Mouse (Mus musculus) large intestine, adult 2 months (tissue): ENCODE results near the gene Nxpe4. TPM values are rescaled to one million over a fixed set of nuclear protein-coding genes. Genes with fewer than 3 reads are reported as not detected.
"Not testable (repeated sequence)": the region's sequence is repeated elsewhere in the genome, so short reads cannot be mapped to it uniquely, and the experiment has no call there.

Source experiments
- DNase-seq: peaks from one replicate; pipeline ENCODE4 v3.0.0-alpha.2; 2012; ENCODE audit warnings: low read depth, low spot score
- WGBS: fragments of 180-500 bp; shearing (Covaris S2); methylation state at CpG from one replicate; pipeline ENCODE4 v1.1.7; 2018; 5-methylcytosine and 5-hydroxymethylcytosine counted together
- polyA plus RNA-seq: library from polyadenylated mRNA; depleted of rRNA; stranded (reverse); fragments of >200 nt; gene quantifications from 2 replicates; pipeline ENCODE4 v1.2.3, GENCODE M21; 2012; rRNA removed

Gene Nxpe4
- polyA plus RNA-seq, result 0.77 and 1.8 TPM in 2 replicates

DNA sequence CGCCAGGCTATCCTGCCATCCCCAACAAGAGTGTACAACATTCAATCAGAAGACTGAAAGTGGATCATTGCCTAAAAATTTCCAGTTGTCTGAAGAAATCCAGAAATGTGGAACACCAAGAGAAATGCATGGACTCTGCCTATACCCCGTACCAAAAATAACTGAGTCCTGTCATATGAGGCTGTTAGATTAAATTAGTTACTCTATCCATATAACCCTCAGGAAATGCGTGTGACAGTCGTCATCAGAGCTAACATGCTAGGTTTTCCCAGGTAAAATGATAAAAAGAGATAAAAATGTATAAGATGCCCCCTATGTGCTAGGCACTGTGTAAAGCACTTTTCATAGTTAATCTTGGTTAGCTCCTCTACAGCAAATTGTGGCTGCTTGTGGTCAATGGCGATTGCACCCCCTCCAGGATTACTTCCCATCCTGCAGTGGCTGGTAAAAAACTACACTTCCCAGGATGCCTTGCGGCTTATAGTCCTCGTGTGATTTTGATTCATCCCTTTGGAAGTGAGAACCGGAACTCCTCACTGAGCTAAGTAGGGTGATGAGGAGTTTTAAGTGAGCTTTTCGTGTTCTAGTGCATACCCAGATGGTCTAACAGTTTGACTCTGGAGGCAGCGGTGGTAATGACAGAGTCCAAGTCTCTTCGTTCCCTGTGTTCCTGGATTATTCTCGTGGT, at the start of gene Nxpe4:
Gene Nxpe4, plus strand, starts transcription at position 519 of the 688 bp plus-strand sequence.
- 29% methylated on average over 12 of the region's 12 CpGs for WGBS
- no peak for DNase-seq

DNA sequence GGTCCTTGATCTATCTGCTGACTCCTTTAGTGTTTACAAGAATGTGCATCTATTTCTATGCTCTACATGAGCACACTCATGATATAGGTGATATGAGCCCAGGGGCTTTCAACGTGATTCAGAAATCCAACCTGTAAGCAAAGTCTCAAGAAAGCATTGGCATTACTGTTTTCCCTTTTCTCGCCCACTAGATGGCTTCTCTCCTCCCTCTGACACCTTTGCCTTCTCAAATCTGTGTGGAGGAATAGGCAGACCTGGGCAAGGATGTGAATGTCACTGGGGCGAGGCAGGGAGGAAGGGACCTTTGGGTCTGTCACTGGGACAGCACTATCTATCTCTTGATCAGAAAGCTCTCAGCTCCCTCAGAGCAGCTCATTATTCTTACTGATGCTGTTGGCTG, 35.0 kb upstream of the Nxpe4 start:
- DNase-seq, result no peak
- WGBS, result 24% methylated on average over 3 of the region's 3 CpGs

DNA sequence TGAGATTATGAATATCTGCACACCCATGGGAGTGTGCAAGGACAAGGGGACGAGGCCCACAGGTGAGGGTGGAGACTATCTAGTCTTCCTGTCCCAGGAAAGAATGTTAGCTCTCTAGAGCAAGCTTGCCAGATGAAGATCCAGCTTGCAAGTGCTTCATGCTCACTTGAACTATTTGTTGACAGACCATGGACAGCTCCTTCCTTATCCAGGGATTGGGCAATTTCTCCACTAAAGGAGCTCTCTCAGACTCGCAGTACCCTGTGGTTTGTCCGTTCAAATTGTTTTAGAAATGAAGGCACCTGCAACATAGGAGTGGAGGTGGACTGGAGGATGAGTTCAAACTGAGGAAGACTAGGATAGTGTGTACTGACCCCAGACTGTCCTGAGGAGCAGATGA, 24.3 kb upstream of the Nxpe4 start:
- no peak for DNase-seq
- 11% methylated on average over 3 of the region's 3 CpGs for WGBS

DNA sequence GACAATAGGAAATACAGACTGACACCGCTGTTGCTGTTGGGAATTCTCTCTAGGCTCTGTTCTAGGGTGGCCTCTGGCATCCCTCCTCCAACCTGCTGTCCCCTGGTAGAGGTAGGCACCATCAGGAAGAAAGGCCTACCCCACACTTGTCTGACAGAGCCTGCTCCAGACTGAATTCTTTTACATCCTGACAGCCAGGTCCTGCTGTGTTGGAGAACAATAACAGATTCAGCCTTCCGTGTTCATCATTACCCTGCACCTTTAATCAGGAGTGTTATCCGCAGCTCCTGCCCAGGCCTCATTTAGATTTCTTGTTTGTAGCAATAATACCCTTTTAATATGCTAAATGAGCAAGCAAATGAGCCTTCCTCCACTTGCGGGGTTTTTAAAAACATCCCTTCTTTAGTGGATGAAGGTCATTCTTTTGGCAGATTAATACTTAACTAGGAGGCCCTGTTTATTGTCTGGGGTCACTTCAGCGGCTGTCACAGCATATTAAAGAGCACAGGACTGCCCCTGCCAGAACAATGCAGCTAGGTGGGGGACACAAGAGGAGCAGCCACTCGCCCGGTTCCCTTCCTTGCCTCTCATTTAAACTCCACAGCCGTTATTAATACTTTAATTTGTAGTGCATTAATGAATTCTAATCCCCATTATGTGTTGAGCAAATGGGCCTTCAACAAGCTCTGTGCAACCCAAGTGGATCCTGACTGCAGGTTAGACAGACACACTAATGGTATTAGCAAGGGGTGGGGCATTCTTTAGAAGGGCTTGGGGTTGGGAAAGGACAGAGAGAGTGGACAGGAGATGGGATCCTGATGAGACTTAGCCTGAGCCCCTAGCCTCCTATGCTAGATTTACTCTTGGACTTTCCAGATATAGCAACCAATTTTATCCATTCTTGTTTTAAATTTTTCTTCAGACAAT, 21.1 kb upstream of the Nxpe4 start:
- WGBS, result 31% methylated on average over 8 of the region's 8 CpGs
- no peak for DNase-seq

DNA sequence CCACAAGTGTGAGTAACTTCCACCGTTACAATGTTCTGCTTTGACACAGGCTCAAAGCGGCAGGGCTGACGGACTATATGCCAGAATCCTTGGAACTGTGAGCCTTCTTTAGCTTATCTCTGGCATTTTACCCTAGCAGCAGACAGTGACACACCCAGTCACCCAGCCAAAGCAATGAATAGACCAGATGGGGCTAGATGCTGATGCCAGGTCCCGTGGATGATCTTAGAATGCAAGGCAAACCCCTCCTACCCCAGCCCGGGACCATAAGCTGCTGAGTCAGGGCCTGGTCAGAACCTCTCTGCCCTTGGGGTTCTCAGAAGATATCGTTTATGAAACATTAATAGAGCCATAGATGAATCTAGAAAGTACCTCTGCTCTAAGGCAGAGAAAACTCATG, 19.2 kb upstream of the Nxpe4 start:
- 71% methylated on average over 6 of the region's 6 CpGs for WGBS
- DNase-seq, result no peak

DNA sequence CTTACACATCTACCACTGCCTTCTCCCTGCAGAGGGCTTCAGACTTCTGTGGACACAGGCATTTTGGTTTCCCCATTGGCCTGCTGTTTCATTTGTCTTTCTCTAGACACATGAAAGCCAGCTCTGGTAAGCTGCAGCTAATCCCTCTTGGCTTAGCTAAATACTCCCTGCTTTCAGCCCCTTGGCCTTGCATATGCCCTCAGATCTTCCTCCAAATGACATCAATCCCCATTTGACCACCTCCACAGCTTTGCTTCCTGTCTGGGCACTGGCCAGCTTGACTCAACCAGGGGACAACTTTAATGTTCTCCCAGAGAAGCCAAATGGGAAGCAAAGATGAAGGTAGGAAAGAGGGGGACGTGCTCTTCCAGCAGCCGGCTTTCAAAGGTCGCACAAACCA, 15.1 kb upstream of the Nxpe4 start:
- no peak for DNase-seq
- 71% methylated on average over 3 of the region's 3 CpGs for WGBS

DNA sequence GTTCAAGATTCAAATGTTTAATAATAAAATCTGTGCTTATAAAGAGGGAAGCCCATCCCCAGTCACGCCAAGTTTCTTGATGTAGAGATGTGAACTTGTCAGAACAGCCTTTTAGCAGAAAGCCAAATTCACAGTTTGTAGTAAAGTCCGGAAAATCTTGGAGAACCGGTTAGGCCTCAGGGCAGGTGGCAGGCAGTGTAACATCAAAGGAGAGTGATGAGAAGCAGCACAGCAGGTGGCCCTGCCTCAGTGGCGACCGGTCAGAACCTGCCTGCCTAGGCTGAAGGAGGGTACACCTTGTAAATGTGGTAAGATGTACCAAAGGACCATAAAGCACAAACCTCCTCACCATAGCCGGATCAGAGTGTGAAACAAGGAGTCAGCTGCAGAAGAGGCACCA, 4.7 kb downstream of the Nxpe4 start:
- 26% methylated on average over 6 of the region's 6 CpGs for WGBS

DNA sequence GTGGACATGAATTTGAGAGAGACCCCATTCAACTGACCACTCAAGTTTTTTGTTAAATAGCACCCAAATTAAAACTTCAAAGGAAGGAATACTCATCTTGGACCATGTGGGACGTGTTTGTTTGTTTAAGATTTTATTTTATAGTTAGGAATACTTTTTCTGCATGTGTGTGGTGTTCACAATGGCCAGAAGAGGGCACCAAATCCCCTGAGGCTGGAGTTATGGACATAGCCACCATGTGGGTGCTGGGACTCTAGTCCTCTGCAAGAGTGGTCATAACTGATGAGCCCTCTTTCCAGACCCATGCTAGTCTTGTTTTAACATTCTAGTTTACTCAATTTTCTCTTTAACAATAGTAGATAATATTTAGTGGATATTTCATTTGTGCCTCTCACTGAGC, 14.9 kb downstream of the Nxpe4 start:
- DNase-seq, result no peak
- WGBS, result 28% methylated on average over 1 of the region's 1 CpGs

More for the DNA sequence above, 4.7 kb downstream of the Nxpe4 start:
- DNase-seq, result not testable (repeated sequence)

DNA sequence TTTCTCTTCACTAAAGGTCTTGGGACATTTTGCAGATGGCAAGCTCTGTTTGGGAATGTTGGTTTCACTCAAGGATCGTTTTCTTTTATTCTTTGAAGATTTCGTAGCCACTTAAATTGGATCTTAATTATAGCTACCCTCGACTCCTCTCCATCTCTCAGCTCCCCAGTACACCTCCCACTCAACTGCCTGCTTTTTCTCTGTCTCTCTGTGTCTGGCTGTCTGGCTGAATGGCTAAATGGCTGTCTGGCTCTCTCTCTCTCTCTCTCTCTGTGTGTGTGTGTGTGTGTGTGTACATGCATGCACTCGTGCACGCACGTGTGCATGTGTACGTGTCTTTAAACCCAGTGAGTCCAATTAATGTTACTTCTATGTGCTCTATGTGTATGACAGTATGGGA, 19.5 kb downstream of the Nxpe4 start:
- 85% methylated on average over 7 of the region's 7 CpGs for WGBS
- DNase-seq, result no peak

DNA sequence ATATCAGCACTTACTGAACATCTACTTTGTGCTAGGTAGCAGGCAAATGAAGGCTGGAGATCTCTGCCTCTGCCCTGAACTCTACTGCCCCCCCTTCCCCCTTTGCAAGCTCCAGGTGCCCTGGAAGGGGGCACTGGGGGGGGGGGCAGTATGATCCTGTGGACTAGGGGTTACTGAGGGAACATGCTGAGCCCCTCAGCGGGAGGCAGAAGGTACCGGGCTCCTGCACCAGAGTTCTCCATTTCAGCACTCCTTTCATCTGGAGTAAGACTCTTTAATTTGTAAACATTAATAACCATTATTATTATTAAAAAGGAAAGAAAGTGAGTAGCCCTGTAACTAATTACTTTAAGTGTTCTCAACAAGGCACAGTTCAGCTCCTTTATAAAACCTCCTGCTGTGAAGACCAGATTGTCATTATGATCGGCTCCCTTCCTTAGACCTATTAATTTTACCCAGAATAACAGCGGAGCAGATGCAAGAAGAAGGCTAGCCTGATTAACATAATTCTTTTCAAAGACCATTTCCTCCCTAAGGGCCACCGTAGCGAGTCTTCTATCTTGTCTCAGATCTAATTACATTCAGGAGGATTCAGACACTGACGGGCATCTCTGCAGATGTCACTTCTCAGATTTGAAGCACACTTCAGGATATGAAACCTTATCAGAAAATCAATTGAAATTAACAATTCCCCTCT, 21.0 kb downstream of the Nxpe4 start:
- DNase-seq, result no peak
- 84% methylated on average over 7 of the region's 7 CpGs for WGBS

DNA sequence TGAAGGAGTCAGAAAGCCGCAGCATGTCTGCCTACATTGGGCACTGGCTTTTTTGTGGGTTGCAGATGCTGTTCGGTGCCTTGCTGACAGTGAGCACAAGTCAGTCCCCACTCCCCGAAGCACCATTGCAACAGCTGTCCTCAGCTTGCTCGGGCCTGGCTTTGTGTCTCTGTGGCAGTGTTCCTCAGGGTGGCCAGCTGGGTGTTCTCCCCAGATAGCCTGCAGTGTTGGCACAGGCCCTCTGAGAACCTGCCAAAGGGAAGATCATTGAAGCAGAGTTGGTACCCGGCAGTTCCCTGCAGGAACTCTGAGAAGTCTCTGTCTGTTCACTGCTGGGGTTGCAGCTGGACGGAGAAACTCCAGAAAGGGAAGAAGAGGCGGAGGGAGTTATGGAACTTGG, 22.5 kb downstream of the Nxpe4 start:
- WGBS, result 78% methylated on average over 7 of the region's 7 CpGs
- DNase-seq, result no peak

DNA sequence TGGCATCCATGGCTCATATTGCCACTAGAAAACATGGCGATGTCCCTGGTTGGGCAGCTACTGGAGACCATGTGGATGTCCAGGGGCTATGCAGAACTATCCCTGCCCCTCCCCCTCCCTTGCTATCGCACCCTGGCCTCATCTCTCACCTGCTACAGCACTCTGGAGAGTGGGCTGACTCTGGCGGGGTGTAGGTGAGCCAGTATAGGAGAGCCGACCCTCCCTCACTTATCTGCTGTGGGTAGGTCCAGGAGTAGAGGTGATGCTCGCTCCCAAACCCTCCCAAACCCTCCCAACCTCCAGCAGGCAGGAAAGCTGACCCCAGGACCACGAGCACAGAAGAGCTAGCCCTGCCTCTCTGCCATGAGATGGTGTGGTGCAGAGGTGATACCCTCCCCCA, 27.0 kb downstream of the Nxpe4 start:
- DNase-seq, result no peak
- WGBS, result 70% methylated on average over 6 of the region's 6 CpGs

DNA sequence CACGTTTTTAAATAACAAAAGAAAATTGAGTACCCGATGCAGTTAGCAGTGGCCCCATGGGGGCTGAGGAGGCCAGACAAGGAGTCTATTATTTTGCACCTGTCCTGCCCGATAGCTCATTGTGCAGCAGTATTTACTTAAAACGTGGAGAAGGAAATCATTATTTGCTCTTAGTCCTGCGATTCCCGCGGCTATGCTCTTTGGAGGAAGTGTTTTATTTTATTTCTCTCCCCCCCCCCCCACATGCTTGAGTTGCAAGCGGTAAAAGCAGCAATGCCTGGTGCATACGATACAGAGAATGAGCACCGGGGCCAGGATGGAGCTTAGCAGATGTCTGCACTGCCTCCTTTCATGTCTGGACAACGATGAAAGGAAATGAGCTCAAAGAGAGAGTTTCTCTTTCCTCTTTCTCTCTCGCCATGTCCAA, 35.6 kb downstream of the Nxpe4 start:
- WGBS, result 23% methylated on average over 12 of the region's 12 CpGs
- no peak for DNase-seq

DNA sequence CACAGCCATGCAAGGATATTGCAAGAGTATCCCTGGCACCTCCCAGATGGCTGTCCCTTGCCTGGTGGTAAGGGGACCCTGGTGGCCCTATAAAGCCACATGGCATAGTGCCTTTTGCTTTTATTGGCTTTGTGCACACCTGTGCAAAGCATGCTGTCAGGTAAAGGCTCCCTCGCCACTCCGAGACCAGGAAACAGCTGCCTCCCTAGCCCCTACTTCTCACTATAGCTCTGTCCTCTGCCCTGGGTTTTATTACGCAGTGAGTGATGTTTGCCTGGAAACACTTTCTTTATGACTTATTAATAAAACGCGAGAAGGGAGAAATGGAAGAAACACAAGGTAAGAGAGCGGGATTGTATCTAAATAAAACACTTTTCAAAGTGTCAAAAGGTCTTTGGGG, 49.1 kb downstream of the Nxpe4 start:
- 35% methylated on average over 6 of the region's 6 CpGs for WGBS
- DNase-seq, result no peak

DNA sequence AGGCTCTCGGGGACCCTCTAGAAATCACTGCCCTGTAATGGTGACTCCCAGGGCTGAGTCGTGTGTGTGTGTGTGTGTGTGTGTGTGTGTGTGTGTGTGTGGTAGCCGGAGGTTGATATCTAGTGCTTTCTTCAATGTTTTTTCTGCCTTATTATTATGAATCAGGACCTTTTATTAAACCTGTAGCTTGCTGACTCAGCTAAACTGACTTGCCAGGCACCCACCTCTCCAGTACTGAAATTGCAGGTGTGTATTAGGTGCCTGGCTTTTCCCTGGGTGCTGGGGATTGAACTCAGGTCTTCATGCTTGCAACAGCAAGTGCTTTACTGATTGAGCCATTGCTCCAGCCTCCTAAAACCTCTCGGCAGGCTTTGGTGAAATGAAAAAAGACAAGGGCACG, 50.1 kb downstream of the Nxpe4 start:
- 89% methylated on average over 5 of the region's 5 CpGs for WGBS
- no peak for DNase-seq

DNA sequence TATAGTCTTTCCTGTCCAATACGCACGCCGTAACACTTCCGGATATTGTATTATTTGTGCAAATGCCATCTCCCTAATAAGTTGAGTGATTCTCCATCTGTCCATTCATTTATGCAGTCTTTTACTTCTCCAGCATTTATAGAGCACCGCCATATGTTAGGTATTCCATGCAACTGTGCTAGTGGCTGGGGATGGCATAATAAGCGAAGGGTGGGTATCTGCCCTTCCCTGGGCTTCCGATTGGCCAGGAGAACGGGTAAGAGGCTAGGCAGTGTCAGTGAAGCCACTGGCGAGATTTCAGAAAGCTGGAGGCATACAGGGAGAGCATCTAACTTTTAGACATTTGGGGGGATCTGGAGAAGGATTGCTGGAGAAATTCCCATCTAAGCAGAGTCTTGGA, 52.9 kb downstream of the Nxpe4 start:
- 87% methylated on average over 9 of the region's 9 CpGs for WGBS
- no peak for DNase-seq

DNA sequence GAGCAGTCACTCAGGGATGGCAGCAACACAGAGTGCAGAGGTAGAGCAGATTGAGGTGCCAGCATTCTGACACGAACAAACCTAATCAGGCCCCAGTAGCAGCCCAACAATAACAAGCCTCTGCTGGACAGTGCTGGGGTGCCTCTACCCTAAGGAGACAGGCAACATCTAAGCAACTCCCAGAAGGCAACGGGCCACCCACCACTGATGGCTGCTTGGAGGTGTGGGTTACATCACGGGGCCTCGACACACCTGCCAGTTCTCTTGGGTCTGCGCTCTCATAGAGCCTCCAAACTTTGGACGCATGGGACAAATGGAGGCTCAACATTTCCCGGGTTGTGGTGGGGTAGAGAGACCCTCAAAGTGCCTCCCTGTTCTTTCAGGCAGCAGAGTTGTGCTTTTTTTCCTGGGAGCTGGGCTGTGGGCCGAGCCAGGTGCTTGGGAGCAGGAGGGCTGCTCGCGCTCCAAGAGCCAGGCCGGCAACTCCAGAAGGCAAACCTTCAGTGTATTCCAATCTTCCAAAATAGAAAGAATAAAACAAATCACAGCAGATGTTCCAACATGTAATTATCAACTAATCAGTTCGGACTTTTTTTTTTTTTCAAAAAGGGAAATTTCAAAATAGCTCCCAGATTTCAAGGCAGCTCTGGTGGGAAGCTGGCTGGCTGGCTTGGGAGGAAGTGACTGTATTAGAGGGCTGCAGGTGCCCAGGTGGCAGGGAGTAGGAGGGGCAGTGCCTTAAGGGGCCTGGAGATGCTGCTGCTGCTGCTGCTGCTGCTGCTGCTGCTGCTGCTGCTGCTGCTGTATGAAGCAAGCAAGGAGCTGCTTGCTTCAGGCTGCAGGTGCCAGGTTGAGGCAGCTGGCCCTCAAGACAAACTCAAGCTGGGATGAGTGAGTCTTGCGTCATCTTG, 54.5 kb downstream of the Nxpe4 start:
- no peak for DNase-seq
- WGBS, result 79% methylated on average over 13 of the region's 13 CpGs

DNA sequence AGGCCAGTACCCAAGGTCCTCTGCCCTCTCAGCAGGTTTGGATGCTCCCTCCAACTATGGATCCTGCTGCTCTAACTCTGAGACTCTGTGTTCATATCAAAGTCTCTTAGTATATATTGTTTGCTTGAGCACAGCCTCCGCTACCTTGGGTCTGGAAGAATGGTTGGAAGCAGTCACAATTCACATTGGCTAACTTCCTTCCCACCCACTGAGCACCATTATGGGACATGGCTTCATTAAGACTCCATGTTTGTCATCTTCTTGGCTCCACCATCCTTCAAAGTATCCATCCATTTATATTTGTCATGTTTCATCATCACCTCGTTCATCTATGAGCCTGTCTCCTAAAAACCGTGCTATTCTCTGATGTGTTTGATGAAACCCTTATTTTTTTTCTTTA, 68.9 kb downstream of the Nxpe4 start:
- WGBS, result 88% methylated on average over 3 of the region's 3 CpGs

DNA sequence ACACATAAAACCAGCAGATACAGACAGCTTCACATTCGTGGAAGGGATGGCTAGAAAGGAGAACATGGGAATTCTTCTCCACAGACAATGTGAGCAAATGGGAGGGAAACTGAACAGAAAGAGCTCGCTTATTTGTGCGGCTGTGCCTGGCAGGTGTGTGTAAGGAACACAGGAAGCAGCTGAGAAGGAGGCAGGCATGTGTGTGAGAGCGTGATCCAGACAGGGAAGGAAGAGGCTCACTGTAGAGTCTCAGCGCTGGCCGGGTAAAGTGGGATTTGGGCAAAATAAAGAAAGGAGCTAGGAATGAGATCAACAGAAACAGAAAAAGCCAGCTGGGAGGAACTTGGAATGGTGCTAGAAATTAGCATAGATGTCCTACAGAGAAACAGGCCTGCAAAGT, 74.6 kb downstream of the Nxpe4 start:
- WGBS, result 66% methylated on average over 6 of the region's 6 CpGs
- no peak for DNase-seq

More for the DNA sequence above, 68.9 kb downstream of the Nxpe4 start:
- no peak for DNase-seq
